Mouse (Mus musculus) cerebellum, adult 18-20 months (tissue): ENCODE data around the gene Vmn1r163.
"Not testable (repeated sequence)": the region's sequence is repeated elsewhere in the genome, so short reads cannot be mapped to it uniquely, and the experiment has no call there.

Experiments used
- DNase-seq, 2 experiments: peaks; one replicate each; pipeline ENCODE4 v3.0.0; 2021

The Vmn1r163 gene

DNA sequence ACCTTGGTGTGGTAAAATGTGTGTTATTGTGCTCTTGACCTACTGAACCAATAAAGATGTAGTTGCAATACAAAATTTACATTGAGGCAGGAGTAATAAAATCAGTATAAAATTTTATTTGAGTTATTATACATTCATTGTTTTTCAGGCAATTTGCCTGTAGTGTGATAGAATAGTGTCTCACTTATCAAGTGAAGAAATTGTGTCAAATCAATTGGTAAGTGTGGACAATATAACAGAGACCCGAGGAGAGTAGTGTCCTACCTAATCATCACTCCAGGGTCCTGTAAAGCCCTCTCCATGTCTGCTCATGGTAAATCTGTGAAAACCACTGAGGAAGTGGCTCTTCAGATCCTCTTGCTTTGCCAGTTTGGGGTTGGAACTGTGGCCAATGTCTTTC, at the start of gene Vmn1r163:
Vmn1r163 (plus strand) TSS at position 301 of the 400 bp plus-strand sequence.
- not testable (repeated sequence) for DNase-seq

GRCm38 (mm10) chr7:23019823-23020222, 35.5 kb upstream of the Vmn1r163 start, which contains the start of gene Gm4216:
Gene Gm4216, minus strand, starts transcription at chr7:23019923.
- not testable (repeated sequence) for DNase-seq

- not testable (repeated sequence) for DNase-seq
These were observed 12.0 kb downstream of the Vmn1r163 start, which contains the start of gene Gm8720 for GRCm38 (mm10) chr7:23067356-23067755. Gene Gm8720, minus strand, starts transcription at chr7:23067456.
